Mouse (Mus musculus): ENCODE results near the gene Ucn2. TPM values are rescaled to one million over a fixed set of nuclear protein-coding genes. Genes with fewer than 3 reads are reported as not detected.

Ucn2 gene
- polyA plus RNA-seq, 1 experiment from 2014 or later: not detected

- no peaks in the 10 kb centered on the region for H3K9me3 ChIP-seq (ENCODE audit: control insufficient read depth, low read length)
- ATAC-seq (replicated peaks; ENCODE audit: low FRiP score): peak; percentile 88
- DNase-seq (ENCODE audit: low spot score): no peak
- no peaks in the 10 kb centered on the region for H3K36me3 ChIP-seq (ENCODE audit: control insufficient read depth, insufficient read depth, low read length)
- H3K9ac ChIP-seq (ENCODE audit: low read depth, low read length): no peak overlapping the region
- H3K27ac ChIP-seq (ENCODE audit: low read depth, low read length): peak overlapping the region; percentile 68; the same call in 1 of the 2 replicates
- H3K27me3 ChIP-seq (replicated peaks; ENCODE audit: control insufficient read depth, insufficient read depth, low read length): no peaks in the 10 kb centered on the region
- H3K4me1 ChIP-seq (replicated peaks; ENCODE audit: control insufficient read depth, insufficient read depth, low read length): peaks cover 21% of the 10 kb centered on the region
- peak overlapping the region; percentile 23; the same call in 1 of the 2 replicates for H3K4me3 ChIP-seq (ENCODE audit: low read depth, low read length)
- 19% methylated on average over 11 of the region's 11 CpGs for WGBS
- H3K4me2 ChIP-seq: peak overlapping the region; percentile 46
Measured at GRCm38 (mm10) chr9:109016973-109017604, 31.3 kb downstream of the Ucn2 start.

GRCm38 (mm10) chr9:109021428-109021827, 35.6 kb downstream of the Ucn2 start:
- no peaks in the 10 kb centered on the region for H3K36me3 ChIP-seq (ENCODE audit: control insufficient read depth, insufficient read depth, low read length)
- H3K4me1 ChIP-seq (replicated peaks; ENCODE audit: control insufficient read depth, insufficient read depth, low read length): peaks cover 13% of the 10 kb centered on the region; the same call in 1 of the 2 replicates
- H3K9me3 ChIP-seq (ENCODE audit: control insufficient read depth, low read length): no peaks in the 10 kb centered on the region
- H3K27ac ChIP-seq (ENCODE audit: low read depth, low read length): no peak overlapping the region
- no peak overlapping the region for H3K4me3 ChIP-seq (ENCODE audit: low read depth, low read length)
- WGBS: 65% methylated on average over 4 of the region's 4 CpGs
- no peak overlapping the region for H3K4me2 ChIP-seq
- DNase-seq (ENCODE audit: low spot score) (no peak), ATAC-seq (replicated peaks; ENCODE audit: low FRiP score) (no peak)
- H3K9ac ChIP-seq (ENCODE audit: low read depth, low read length): 0 out of 2 replicates have a peak overlapping the region, but pooled peaks have one; percentile 7
- no peaks in the 10 kb centered on the region for H3K27me3 ChIP-seq (replicated peaks; ENCODE audit: control insufficient read depth, insufficient read depth, low read length)

- H3K4me3 ChIP-seq (ENCODE audit: low read depth, low read length): no peak overlapping the region
- H3K4me1 ChIP-seq (replicated peaks; ENCODE audit: control insufficient read depth, insufficient read depth, low read length): 0 out of 2 replicates have a peak, but pooled peaks cover 3% of the 10 kb centered on the region
- no peak overlapping the region for H3K27ac ChIP-seq (ENCODE audit: low read depth, low read length)
- H3K9me3 ChIP-seq (ENCODE audit: control insufficient read depth, low read length): no peaks in the 10 kb centered on the region
- no peak overlapping the region for H3K9ac ChIP-seq (ENCODE audit: low read depth, low read length)
- 80% methylated on average over 17 of the region's 17 CpGs for WGBS
- no peaks in the 10 kb centered on the region for H3K36me3 ChIP-seq (ENCODE audit: control insufficient read depth, insufficient read depth, low read length)
- no peak overlapping the region for H3K4me2 ChIP-seq
- ATAC-seq (replicated peaks; ENCODE audit: low FRiP score) (no peak), DNase-seq (ENCODE audit: low spot score) (no peak)
- no peaks in the 10 kb centered on the region for H3K27me3 ChIP-seq (replicated peaks; ENCODE audit: control insufficient read depth, insufficient read depth, low read length)
Measured at GRCm38 (mm10) chr9:109022866-109023685, 37.3 kb downstream of the Ucn2 start.

- Histone ChIP-seq H3K4me2 (no peak overlapping the region), H3K27me3 (replicated peaks; ENCODE audit: control insufficient read depth, insufficient read depth, low read length) (no peaks in the 10 kb centered on the region), H3K9me3 (ENCODE audit: control insufficient read depth, low read length) (no peaks in the 10 kb centered on the region), H3K4me3 (ENCODE audit: low read depth, low read length) (no peak overlapping the region), H3K4me1 (replicated peaks; ENCODE audit: control insufficient read depth, insufficient read depth, low read length) (peaks cover 3% of the 10 kb centered on the region; the same call in 1 of the 2 replicates), H3K9ac (ENCODE audit: low read depth, low read length) (no peak overlapping the region), H3K27ac (ENCODE audit: low read depth, low read length) (no peak overlapping the region), H3K36me3 (ENCODE audit: control insufficient read depth, insufficient read depth, low read length) (no peaks in the 10 kb centered on the region)
- WGBS: 79% methylated on average over 8 of the region's 8 CpGs
- ATAC-seq (replicated peaks; ENCODE audit: low FRiP score) (no peak), DNase-seq (ENCODE audit: low spot score) (no peak)
Measured at GRCm38 (mm10) chr9:109027521-109027920, 41.7 kb downstream of the Ucn2 start.

GRCm38 (mm10) chr9:109028421-109028820, 42.6 kb downstream of the Ucn2 start:
- H3K27ac ChIP-seq (ENCODE audit: low read depth, low read length): no peak overlapping the region
- no peak overlapping the region for H3K9ac ChIP-seq (ENCODE audit: low read depth, low read length)
- H3K4me1 ChIP-seq (replicated peaks; ENCODE audit: control insufficient read depth, insufficient read depth, low read length): no peaks in the 10 kb centered on the region; the same call in 1 of the 2 replicates
- no peak for DNase-seq (ENCODE audit: low spot score)
- no peaks in the 10 kb centered on the region for H3K27me3 ChIP-seq (replicated peaks; ENCODE audit: control insufficient read depth, insufficient read depth, low read length)
- H3K4me2 ChIP-seq: no peak overlapping the region
- no peaks in the 10 kb centered on the region for H3K9me3 ChIP-seq (ENCODE audit: control insufficient read depth, low read length)
- 79% methylated on average over 3 of the region's 3 CpGs for WGBS
- no peaks in the 10 kb centered on the region for H3K36me3 ChIP-seq (ENCODE audit: control insufficient read depth, insufficient read depth, low read length)
- ATAC-seq (replicated peaks; ENCODE audit: low FRiP score): no peak
- no peak overlapping the region for H3K4me3 ChIP-seq (ENCODE audit: low read depth, low read length)

GRCm38 (mm10) chr9:109028919-109029318, 43.1 kb downstream of the Ucn2 start:
- H3K9me3 ChIP-seq (ENCODE audit: control insufficient read depth, low read length): no peaks in the 10 kb centered on the region
- no peak overlapping the region for H3K4me2 ChIP-seq
- H3K27me3 ChIP-seq (replicated peaks; ENCODE audit: control insufficient read depth, insufficient read depth, low read length): no peaks in the 10 kb centered on the region
- no peak overlapping the region for H3K4me3 ChIP-seq (ENCODE audit: low read depth, low read length)
- no peaks in the 10 kb centered on the region for H3K36me3 ChIP-seq (ENCODE audit: control insufficient read depth, insufficient read depth, low read length)
- no peaks in the 10 kb centered on the region; the same call in 1 of the 2 replicates for H3K4me1 ChIP-seq (replicated peaks; ENCODE audit: control insufficient read depth, insufficient read depth, low read length)
- 79% methylated on average over 5 of the region's 5 CpGs for WGBS
- H3K27ac ChIP-seq (ENCODE audit: low read depth, low read length): no peak overlapping the region
- no peak overlapping the region for H3K9ac ChIP-seq (ENCODE audit: low read depth, low read length)
- DNase-seq (ENCODE audit: low spot score) (no peak), ATAC-seq (replicated peaks; ENCODE audit: low FRiP score) (no peak)

GRCm38 (mm10) chr9:109030312-109030711, 44.5 kb downstream of the Ucn2 start:
- H3K9ac ChIP-seq (ENCODE audit: low read depth, low read length): no peak overlapping the region
- H3K36me3 ChIP-seq (ENCODE audit: control insufficient read depth, insufficient read depth, low read length): no peaks in the 10 kb centered on the region
- 76% methylated on average over 3 of the region's 3 CpGs for WGBS
- no peaks in the 10 kb centered on the region for H3K9me3 ChIP-seq (ENCODE audit: control insufficient read depth, low read length)
- no peak overlapping the region for H3K27ac ChIP-seq (ENCODE audit: low read depth, low read length)
- H3K4me2 ChIP-seq: no peak overlapping the region
- DNase-seq (ENCODE audit: low spot score) (no peak), ATAC-seq (replicated peaks; ENCODE audit: low FRiP score) (no peak)
- no peaks in the 10 kb centered on the region; the same call in 1 of the 2 replicates for H3K4me1 ChIP-seq (replicated peaks; ENCODE audit: control insufficient read depth, insufficient read depth, low read length)
- no peak overlapping the region for H3K4me3 ChIP-seq (ENCODE audit: low read depth, low read length)
- H3K27me3 ChIP-seq (replicated peaks; ENCODE audit: control insufficient read depth, insufficient read depth, low read length): no peaks in the 10 kb centered on the region

- no peak overlapping the region for H3K4me3 ChIP-seq (ENCODE audit: low read depth, low read length)
- 84% methylated on average over 7 of the region's 7 CpGs for WGBS
- no peak overlapping the region for H3K27ac ChIP-seq (ENCODE audit: low read depth, low read length)
- no peak for ATAC-seq (replicated peaks; ENCODE audit: low FRiP score)
- no peak overlapping the region for H3K9ac ChIP-seq (ENCODE audit: low read depth, low read length)
- no peaks in the 10 kb centered on the region for H3K36me3 ChIP-seq (ENCODE audit: control insufficient read depth, insufficient read depth, low read length)
- no peaks in the 10 kb centered on the region; the same call in 1 of the 2 replicates for H3K4me1 ChIP-seq (replicated peaks; ENCODE audit: control insufficient read depth, insufficient read depth, low read length)
- no peak overlapping the region for H3K4me2 ChIP-seq
- no peaks in the 10 kb centered on the region for H3K27me3 ChIP-seq (replicated peaks; ENCODE audit: control insufficient read depth, insufficient read depth, low read length)
- DNase-seq (ENCODE audit: low spot score): no peak
- no peaks in the 10 kb centered on the region for H3K9me3 ChIP-seq (ENCODE audit: control insufficient read depth, low read length)
Measured at GRCm38 (mm10) chr9:109031001-109031400, 45.2 kb downstream of the Ucn2 start.

Data from liver, embryonic 11.5 days (tissue).